Mouse (Mus musculus) liver, adult 2 months (tissue): ENCODE measurements around the gene Hacd2. TPM values are rescaled to one million over a fixed set of nuclear protein-coding genes. Genes with fewer than 3 reads are reported as not detected.

Experiments used
- DNase-seq: peaks from one replicate; pipeline ENCODE4 v3.0.0-alpha.2; 2011; ENCODE audit warnings: low read depth, low spot score; ENCODE audit errors: extremely low read depth
- H3K27ac ChIP-seq: fragments of 200-500 bp; replicated peaks from 2 replicates; pipeline ENCODE4 v1.5.1; 2012; ENCODE audit warnings: low read depth, mild to moderate bottlenecking, control low read depth, inconsistent platforms, low read length; ENCODE audit not compliant: insufficient read depth
- H3K27me3 ChIP-seq: fragments of 200-500 bp; 2 replicates; pipeline ENCODE4 v1.6.1; 2012; ENCODE audit warnings: mild to moderate bottlenecking, moderate library complexity, low read length, inconsistent platforms; ENCODE audit not compliant: control insufficient read depth, insufficient read depth
- H3K36me3 ChIP-seq: fragments of 200-500 bp; 2 replicates; pipeline ENCODE4 v1.6.1; 2012; ENCODE audit warnings: low read length, inconsistent platforms; ENCODE audit not compliant: control insufficient read depth, insufficient read depth
- H3K4me1 ChIP-seq: fragments of 200-500 bp; 2 replicates; pipeline ENCODE4 v1.6.1; 2011; ENCODE audit warnings: low read length; ENCODE audit not compliant: control insufficient read depth, insufficient read depth
- H3K4me3 ChIP-seq: fragments of 200-500 bp; 2 replicates; pipeline ENCODE4 v1.5.1; 2011; ENCODE audit warnings: low read depth, mild to moderate bottlenecking, control low read depth, low read length, moderate library complexity; ENCODE audit not compliant: insufficient read depth
- H3K79me2 ChIP-seq: fragments of 200-500 bp; 2 replicates; pipeline ENCODE4 v1.6.1; 2012; ENCODE audit warnings: inconsistent platforms, mild to moderate bottlenecking, low read length, moderate library complexity; ENCODE audit not compliant: control insufficient read depth, insufficient read depth
- H3K9ac ChIP-seq: fragments of 200-500 bp; 2 replicates; pipeline ENCODE4 v1.6.1; 2012; ENCODE audit warnings: low read depth, mild to moderate bottlenecking, control low read depth, inconsistent platforms, low read length
- CTCF ChIP-seq: fragments of 200-500 bp; IDR thresholded peaks from 2 replicates; pipeline ENCODE4 v1.5.1; 2011; ENCODE audit warnings: low read depth, low read length, control low read depth
- POLR2A ChIP-seq: fragments of 200-500 bp; IDR thresholded peaks from 2 replicates; pipeline ENCODE4 v1.6.1; 2011; ENCODE audit warnings: low read length, control low read depth; ENCODE audit not compliant: insufficient read depth; ENCODE audit errors: extremely low read depth
- WGBS: fragments of 180-500 bp; shearing (Covaris S2); methylation state at CpG from one replicate; pipeline ENCODE4 v1.1.7; 2018; 5-methylcytosine and 5-hydroxymethylcytosine counted together
- polyA plus RNA-seq: library from polyadenylated mRNA; depleted of rRNA; stranded (reverse); fragments of >200 nt; gene quantifications from 2 replicates; pipeline ENCODE4 v1.2.3, GENCODE M21; 2012
- total RNA-seq: library from RNA; depleted of rRNA; stranded (reverse); fragments of >200 nt; gene quantifications from 2 replicates; pipeline ENCODE4 v1.2.3, GENCODE M21; 2014

Gene Hacd2
- total and polyA plus RNA-seq, 2 experiments = 19.8 to 70.7 TPM

DNA sequence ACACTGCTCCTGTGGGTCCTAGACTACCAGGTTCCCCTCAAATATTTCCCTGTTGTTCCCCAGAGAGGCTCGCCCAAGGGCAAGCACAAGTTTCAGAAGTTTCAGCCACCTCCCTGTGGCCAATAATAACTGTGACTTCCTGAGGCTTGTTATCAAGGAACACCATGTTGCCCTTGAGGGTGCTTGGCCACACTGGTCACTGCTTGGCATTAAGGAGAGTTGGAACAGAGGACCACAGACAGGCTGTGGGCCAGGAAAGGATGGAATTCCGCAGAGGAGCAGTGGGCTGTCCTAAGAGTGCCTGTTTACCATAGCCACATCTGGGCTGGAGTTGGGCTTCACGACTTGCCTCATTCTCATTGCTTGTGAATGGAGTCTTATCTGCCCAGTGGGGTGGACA, 107.9 kb downstream of the Hacd2 start:
- no peaks in the 10 kb centered on the region for H3K79me2 ChIP-seq
- H3K27ac ChIP-seq = no peak overlapping the region
- no peaks in the 10 kb centered on the region for H3K36me3 ChIP-seq
- H3K4me3 ChIP-seq = no peak overlapping the region
- no peaks in the 10 kb centered on the region for H3K27me3 ChIP-seq
- H3K9ac ChIP-seq = no peak overlapping the region
- no peaks in the 10 kb centered on the region for H3K4me1 ChIP-seq
- DNase-seq = no peak
- 66% methylated on average over 3 of the region's 3 CpGs for WGBS
- TF ChIP-seq POLR2A (no peak), CTCF (no peak)

DNA sequence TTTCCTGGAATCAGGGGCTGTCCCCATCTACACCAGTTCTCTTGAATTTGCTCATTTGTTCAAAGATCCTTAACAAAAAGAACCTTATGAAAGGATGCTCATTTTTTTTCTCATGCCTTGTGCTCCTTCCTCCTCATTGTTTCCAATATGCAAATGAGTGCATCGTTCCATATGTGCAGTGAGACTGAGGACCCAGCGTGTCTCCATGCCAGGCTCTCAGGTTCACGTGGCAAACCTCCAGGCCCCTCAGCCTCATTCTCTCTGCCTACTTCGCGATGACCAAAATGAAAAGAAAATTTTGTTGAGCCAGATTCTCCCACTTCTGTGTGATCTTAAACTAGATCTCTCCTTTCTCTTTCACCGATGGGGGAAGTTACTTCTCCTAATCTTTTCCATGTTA, 117.2 kb downstream of the Hacd2 start:
- Histone ChIP-seq H3K79me2 (no peaks in the 10 kb centered on the region), H3K36me3 (no peaks in the 10 kb centered on the region), H3K4me3 (peak overlapping the region; percentile 12; the same call in 1 of the 2 replicates), H3K27me3 (no peaks in the 10 kb centered on the region), H3K9ac (no peak overlapping the region), H3K27ac (no peak overlapping the region), H3K4me1 (no peaks in the 10 kb centered on the region)
- DNase-seq = no peak
- WGBS = 65% methylated on average over 6 of the region's 6 CpGs
- TF ChIP-seq POLR2A (no peak), CTCF (no peak)

DNA sequence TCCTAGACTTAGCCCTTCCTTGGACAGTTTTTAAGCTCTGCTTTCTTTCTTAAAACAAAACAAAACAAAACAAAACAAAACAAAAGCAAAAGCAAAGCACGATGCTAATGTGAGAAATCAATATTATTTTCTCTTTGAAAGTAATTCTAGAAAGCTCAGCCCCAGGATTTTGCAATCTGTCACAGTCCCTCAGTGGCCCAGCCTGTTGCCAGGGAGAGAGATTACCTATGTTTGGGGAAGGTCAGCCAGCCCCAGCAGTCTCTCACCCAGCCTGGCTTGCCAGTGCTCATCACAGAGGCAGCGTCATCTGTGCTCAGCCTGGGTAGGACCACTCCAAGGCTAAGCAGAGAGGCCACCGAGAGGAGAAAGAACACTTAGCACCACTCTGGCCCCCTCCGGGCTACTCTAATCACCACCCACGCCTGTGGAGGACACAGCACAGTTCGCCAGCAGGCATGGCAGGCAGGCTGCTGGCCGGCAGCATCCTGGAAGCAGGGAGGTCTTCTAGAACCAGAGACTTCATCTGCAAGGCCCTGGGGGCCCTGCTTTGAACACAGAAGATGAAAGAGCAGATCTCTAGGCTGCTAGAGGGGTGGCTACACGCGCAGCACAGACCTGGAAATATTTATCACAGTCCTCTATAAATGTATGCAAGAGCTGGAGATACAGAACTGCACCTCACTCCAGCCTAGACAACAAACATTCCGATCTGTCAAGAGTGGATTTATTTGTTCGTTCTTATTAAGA, 117.8 kb downstream of the Hacd2 start:
- H3K27me3 ChIP-seq = no peaks in the 10 kb centered on the region
- H3K36me3 ChIP-seq = no peaks in the 10 kb centered on the region
- no peak for TF ChIP-seq POLR2A
- TF ChIP-seq CTCF = no peak
- H3K4me3 ChIP-seq = peak overlapping the region; percentile 12; the same call in 1 of the 2 replicates
- H3K9ac ChIP-seq = no peak overlapping the region
- 29% methylated on average over 11 of the region's 11 CpGs for WGBS
- H3K4me1 ChIP-seq = no peaks in the 10 kb centered on the region
- H3K27ac ChIP-seq = no peak overlapping the region
- no peaks in the 10 kb centered on the region for H3K79me2 ChIP-seq
- DNase-seq = peak; percentile 82

DNA sequence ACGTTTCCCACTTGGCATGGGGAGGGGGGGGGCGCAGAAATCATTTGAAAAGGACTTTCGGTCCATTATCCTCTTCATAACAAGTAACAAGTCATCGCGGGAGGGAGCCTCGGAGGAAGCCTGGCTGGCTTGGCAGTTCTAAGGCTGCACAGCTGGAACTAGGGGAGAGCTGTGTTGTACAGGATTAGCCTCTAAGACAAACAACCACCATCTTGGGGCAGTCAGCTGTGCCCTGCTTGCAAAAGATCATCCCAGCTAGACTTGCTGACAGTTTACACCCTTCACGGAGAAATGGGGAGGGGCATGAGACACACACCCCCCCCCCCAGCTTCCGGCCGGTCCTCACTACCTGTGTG, 118.4 kb downstream of the Hacd2 start:
- Histone ChIP-seq H3K27me3 (no peaks in the 10 kb centered on the region), H3K9ac (no peak overlapping the region), H3K4me3 (no peak overlapping the region), H3K27ac (no peak overlapping the region), H3K4me1 (no peaks in the 10 kb centered on the region), H3K36me3 (no peaks in the 10 kb centered on the region), H3K79me2 (no peaks in the 10 kb centered on the region)
- no peak for DNase-seq
- 66% methylated on average over 9 of the region's 9 CpGs for WGBS
- TF ChIP-seq CTCF (no peak), POLR2A (no peak)

DNA sequence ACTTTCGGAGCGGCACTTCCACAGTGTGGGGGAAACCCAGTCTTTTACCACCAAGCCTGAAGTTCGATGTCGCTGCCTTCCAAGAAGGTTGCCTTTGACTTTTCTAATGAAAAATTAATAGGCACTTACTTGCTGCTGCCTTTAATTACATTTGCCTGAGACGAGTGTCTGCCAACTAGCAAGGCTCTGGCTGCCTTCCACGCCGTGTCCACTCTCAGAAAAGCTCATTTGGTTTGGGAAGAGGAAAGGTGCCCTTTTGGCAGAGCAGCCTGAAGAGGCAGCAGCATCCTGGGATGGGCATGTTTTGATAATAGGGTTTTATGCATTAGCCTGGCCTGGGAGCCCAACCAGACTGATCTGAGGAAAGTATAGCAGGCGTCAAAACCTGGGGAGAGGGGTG, 119.6 kb downstream of the Hacd2 start:
- H3K27me3 ChIP-seq = no peaks in the 10 kb centered on the region
- 84% methylated on average over 8 of the region's 8 CpGs for WGBS
- DNase-seq = no peak
- H3K27ac ChIP-seq = no peak overlapping the region
- TF ChIP-seq CTCF = no peak
- TF ChIP-seq POLR2A = no peak
- H3K36me3 ChIP-seq = no peaks in the 10 kb centered on the region
- H3K4me3 ChIP-seq = no peak overlapping the region
- H3K4me1 ChIP-seq = no peaks in the 10 kb centered on the region
- H3K9ac ChIP-seq = no peak overlapping the region
- H3K79me2 ChIP-seq = no peaks in the 10 kb centered on the region

DNA sequence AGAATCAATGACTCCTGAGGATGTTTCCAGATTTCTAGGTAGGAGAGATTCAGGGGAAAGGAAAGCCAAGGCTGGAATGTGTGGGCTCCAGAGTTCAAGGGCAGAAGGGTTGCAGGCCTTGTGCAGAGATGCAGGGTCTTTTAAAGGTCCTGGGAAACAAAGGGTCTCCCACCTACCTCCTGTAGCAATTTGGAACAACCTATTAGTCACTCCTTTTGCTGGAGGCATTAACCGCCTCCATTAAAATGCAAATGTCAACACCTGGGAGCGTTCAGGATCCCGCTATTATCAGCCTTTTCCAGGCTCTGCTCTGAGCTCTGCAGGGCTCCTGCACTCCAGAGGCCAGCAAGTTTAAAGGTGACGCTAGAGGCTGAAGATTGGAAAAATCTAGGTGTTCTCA, 123.9 kb downstream of the Hacd2 start:
- H3K4me1 ChIP-seq = no peaks in the 10 kb centered on the region
- TF ChIP-seq CTCF = no peak
- no peak for TF ChIP-seq POLR2A
- H3K79me2 ChIP-seq = no peaks in the 10 kb centered on the region
- DNase-seq = no peak
- H3K4me3 ChIP-seq = no peak overlapping the region
- H3K36me3 ChIP-seq = no peaks in the 10 kb centered on the region
- no peaks in the 10 kb centered on the region for H3K27me3 ChIP-seq
- H3K27ac ChIP-seq = no peak overlapping the region
- 36% methylated on average over 4 of the region's 4 CpGs for WGBS
- no peak overlapping the region for H3K9ac ChIP-seq
